Mouse (Mus musculus) ES-Bruce4 (cell line): ENCODE measurements around the gene Sos2. TPM values are rescaled to one million over a fixed set of nuclear protein-coding genes. Genes with fewer than 3 reads are reported as not detected.
A peak's percentile ranks its signal among the peaks of the same experiment; 100 is the strongest.
"Not testable (repeated sequence)": the region's sequence is repeated elsewhere in the genome, so short reads cannot be mapped to it uniquely, and the experiment has no call there.

ENCODE experiments used
- H3K27ac ChIP-seq: 2 replicates; pipeline ENCODE4 v1.5.1; 2012; ENCODE audit warnings: low read length, inconsistent platforms; ENCODE audit not compliant: insufficient read depth
- H3K27me3 ChIP-seq: 2 replicates; pipeline ENCODE4 v1.6.1; 2012; ENCODE audit warnings: mild to moderate bottlenecking, low read length, inconsistent platforms; ENCODE audit not compliant: control insufficient read depth, poor library complexity, insufficient read depth, severe bottlenecking
- H3K36me3 ChIP-seq: 2 replicates; pipeline ENCODE4 v1.6.1; 2012; ENCODE audit warnings: inconsistent platforms, mild to moderate bottlenecking, low read length, moderate library complexity; ENCODE audit not compliant: control insufficient read depth, poor library complexity, insufficient read depth, severe bottlenecking
- H3K4me1 ChIP-seq: one replicate; pipeline ENCODE4 v1.8.1; 2011; ENCODE audit warnings: low read length; ENCODE audit not compliant: control insufficient read depth, insufficient read depth
- H3K4me3 ChIP-seq: 2 replicates; pipeline ENCODE4 v1.5.1; 2011; ENCODE audit warnings: low read depth, mild to moderate bottlenecking, low read length
- H3K9ac ChIP-seq: 2 replicates; pipeline ENCODE4 v1.6.1; 2012; ENCODE audit warnings: low read depth, mild to moderate bottlenecking, inconsistent platforms; ENCODE audit not compliant: poor library complexity, severe bottlenecking
- H3K9me3 ChIP-seq: replicated peaks from 2 replicates; pipeline ENCODE4 v1.6.1; 2012; ENCODE audit warnings: mild to moderate bottlenecking, low read length, inconsistent platforms; ENCODE audit not compliant: control insufficient read depth, poor library complexity, insufficient read depth, severe bottlenecking
- CTCF ChIP-seq: IDR thresholded peaks from one replicate; pipeline ENCODE4 v1.8.1; 2011; ENCODE audit warnings: low read depth, low read length
- EP300 ChIP-seq: IDR thresholded peaks from 2 replicates; pipeline ENCODE4 v1.6.1; 2011; ENCODE audit warnings: low read depth, low read length; ENCODE audit not compliant: insufficient read depth
- POLR2A ChIP-seq: IDR thresholded peaks from one replicate; pipeline ENCODE4 v1.8.1; 2011; ENCODE audit warnings: low read length; ENCODE audit not compliant: insufficient read depth
- polyA plus RNA-seq: library from polyadenylated mRNA; stranded (reverse); fragments of >200 nt; gene quantifications from 2 replicates; pipeline ENCODE4 v1.2.4, GENCODE M21; 2011; ENCODE audit warnings: low read depth; ENCODE audit not compliant: missing spikeins, insufficient read depth, insufficient read length

Sos2 gene
- polyA plus RNA-seq, 1 experiment: 21.6 TPM

DNA sequence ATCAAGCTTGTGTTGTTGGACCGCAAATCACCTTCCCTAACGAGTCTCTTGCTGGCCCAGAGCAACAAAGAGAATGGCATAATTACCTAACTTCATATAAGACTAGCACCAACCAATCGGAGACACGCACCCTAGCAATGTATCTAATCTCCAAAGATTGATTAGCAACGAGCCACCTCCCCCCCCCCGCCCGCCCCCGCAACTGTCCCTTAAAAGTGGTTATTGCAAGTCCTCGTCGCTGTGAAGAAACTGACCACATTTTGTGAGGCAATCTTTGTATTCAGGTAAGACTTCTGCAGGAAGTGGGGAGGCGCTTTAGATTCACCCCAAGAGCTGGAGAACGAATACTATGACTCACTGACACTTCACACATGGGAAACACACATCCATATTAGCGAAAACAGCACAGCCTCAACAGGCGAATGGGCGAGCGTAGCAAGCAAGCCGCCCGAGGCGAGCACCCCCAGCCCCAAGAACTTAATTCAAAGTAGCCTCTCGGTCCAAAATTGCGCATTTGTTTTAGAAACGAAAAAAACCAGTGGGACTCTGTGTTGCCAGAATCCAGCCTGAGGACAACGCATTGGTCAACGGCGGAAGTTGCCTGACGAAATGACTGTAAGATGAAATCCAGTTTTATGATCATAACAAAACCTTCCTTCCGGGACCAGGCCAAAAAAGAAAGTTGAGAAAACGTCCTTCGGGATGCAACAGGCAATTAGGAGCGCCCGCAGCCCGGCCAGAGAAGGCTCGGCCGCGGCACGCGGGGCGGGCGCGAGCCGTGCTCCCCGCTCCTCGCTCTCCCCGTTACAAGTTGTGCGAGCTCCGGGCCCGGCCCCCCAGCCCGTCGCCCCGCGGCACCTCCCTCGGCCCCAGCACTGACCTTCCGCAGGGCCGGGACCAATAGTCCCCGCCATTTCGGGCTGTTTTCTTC lies 752 bp downstream of the Sos2 start:
- no peak for TF ChIP-seq EP300
- no peak for TF ChIP-seq CTCF
- Histone ChIP-seq H3K4me1 (no peaks in the 10 kb centered on the region), H3K27ac (no peak overlapping the region)

DNA sequence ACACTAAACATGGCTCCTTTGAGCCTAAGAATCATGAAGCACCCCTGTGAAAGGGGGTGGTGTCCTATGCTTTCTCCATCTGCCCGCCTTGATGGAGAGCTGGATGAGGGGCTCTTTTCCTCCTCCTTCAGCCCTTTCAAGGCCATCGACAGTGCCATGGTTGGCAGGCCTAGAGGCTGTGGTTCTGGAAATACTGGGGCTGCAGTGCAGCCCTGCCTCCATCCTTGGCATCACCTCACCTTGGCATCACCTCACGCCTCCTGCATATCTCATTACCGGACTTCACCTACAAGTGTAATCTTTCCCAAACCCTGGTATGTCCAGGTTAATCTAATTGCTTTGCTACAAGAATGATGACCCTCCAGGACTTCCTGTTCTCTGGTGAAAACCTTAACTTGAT lies 5.5 kb downstream of the Sos2 start:
- H3K27me3 ChIP-seq: no peaks in the 10 kb centered on the region
- no peaks in the 10 kb centered on the region for H3K4me1 ChIP-seq
- H3K36me3 ChIP-seq: no peaks in the 10 kb centered on the region
- H3K9me3 ChIP-seq: no peaks in the 10 kb centered on the region
- no peak for TF ChIP-seq POLR2A
- TF ChIP-seq EP300: no peak
- H3K9ac ChIP-seq: no peak overlapping the region
- no peak overlapping the region for H3K4me3 ChIP-seq
- H3K27ac ChIP-seq: no peak overlapping the region

More for the DNA sequence above, 752 bp downstream of the Sos2 start:
- peak overlapping the region; percentile 98 for H3K9ac ChIP-seq
- peak overlapping the region; percentile 78 for H3K4me3 ChIP-seq
- H3K27me3 ChIP-seq: no peaks in the 10 kb centered on the region; the same call in 1 of the 2 replicates
- H3K36me3 ChIP-seq: no peaks in the 10 kb centered on the region
- H3K9me3 ChIP-seq: no peaks in the 10 kb centered on the region

DNA sequence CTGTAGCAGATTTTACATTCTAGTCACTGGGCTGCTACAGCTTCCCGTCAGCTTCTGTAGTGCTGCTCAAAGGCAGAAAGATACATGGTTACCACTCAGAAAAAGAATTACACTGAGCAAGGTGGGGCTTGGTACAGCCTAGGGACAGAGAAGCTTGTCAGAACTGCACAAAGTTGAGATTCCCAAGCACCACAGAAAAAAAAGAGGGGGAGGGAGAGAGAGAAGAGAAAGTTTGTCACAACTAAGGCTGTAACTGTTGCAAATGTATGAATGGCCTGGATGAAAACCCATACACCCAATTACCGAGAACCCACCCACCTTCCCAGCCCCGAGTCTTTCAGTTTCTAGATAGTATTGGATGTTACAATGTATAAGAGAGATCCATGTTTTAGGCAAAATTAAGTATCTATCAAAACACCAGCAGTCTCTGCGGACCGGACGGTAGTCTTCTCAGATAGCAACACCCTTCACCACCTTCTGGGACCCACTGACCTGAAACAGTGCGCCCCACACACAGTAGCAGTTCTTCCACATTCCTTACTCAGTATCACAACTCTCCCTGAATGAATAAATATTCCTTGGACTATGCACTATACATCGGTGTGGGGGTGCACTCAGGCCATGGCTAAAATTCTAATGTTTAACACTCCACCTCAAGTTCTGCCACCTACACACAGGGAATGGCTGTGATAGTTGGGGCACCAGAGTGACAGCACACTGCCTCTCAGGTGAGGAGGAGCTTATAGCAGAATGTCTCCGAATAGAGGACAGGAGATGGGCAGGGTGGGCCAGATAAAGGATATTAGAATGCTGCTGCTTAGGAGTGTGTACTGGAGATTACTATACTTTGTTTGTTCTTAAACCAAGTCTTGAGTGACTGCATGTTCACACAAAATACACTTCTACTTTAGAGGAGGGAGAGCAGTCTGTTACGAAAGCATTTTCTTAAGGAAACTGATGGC lies 6.8 kb downstream of the Sos2 start:
- Histone ChIP-seq H3K27ac (no peak overlapping the region), H3K27me3 (no peaks in the 10 kb centered on the region), H3K36me3 (no peaks in the 10 kb centered on the region), H3K9me3 (no peaks in the 10 kb centered on the region), H3K9ac (no peak overlapping the region), H3K4me3 (no peak overlapping the region), H3K4me1 (no peaks in the 10 kb centered on the region)
- no peak for TF ChIP-seq EP300
- TF ChIP-seq CTCF: no peak
- TF ChIP-seq POLR2A: no peak

GRCm38 (mm10) chr12:69674176-69674575 lies 7.5 kb downstream of the Sos2 start:
- H3K9me3 ChIP-seq: no peaks in the 10 kb centered on the region
- H3K27me3 ChIP-seq: no peaks in the 10 kb centered on the region
- no peaks in the 10 kb centered on the region for H3K36me3 ChIP-seq
- H3K4me1 ChIP-seq: no peaks in the 10 kb centered on the region
- H3K27ac ChIP-seq: no peak overlapping the region
- H3K9ac ChIP-seq: no peak overlapping the region
- no peak for TF ChIP-seq CTCF
- TF ChIP-seq EP300: no peak
- TF ChIP-seq POLR2A: no peak
- H3K4me3 ChIP-seq: no peak overlapping the region

GRCm38 (mm10) chr12:69666721-69667120 lies 14.9 kb downstream of the Sos2 start:
- Histone ChIP-seq H3K9me3 (no peaks in the 10 kb centered on the region), H3K36me3 (no peaks in the 10 kb centered on the region), H3K4me1 (no peaks in the 10 kb centered on the region), H3K9ac (no peak overlapping the region), H3K4me3 (no peak overlapping the region), H3K27me3 (no peaks in the 10 kb centered on the region), H3K27ac (no peak overlapping the region)
- TF ChIP-seq CTCF (no peak), POLR2A (no peak), EP300 (no peak)

GRCm38 (mm10) chr12:69661658-69662057 lies 20.0 kb downstream of the Sos2 start:
- no peaks in the 10 kb centered on the region for H3K27me3 ChIP-seq
- no peak overlapping the region for H3K4me3 ChIP-seq
- H3K36me3 ChIP-seq: no peaks in the 10 kb centered on the region
- TF ChIP-seq EP300 (no peak), POLR2A (no peak), CTCF (no peak)
- H3K4me1 ChIP-seq: no peaks in the 10 kb centered on the region
- no peaks in the 10 kb centered on the region for H3K9me3 ChIP-seq
- no peak overlapping the region for H3K9ac ChIP-seq
- H3K27ac ChIP-seq: no peak overlapping the region

- not testable (repeated sequence) for H3K36me3 ChIP-seq, H3K4me3 ChIP-seq, H3K9me3 ChIP-seq, H3K4me1 ChIP-seq, H3K27ac ChIP-seq, H3K9ac ChIP-seq, H3K27me3 ChIP-seq
These were observed 27.7 kb downstream of the Sos2 start for GRCm38 (mm10) chr12:69653973-69654372.
